Mouse (Mus musculus) layer of hippocampus, postnatal 25 days (tissue): ENCODE measurements at regions not wholly inside any gene's neighbourhood (a gene's known extent, or its start where the extent isn't known, plus 50 kb on each side); places are given as distances from the start of the nearest gene placed in this dataset.
A peak's percentile ranks its signal among the peaks of the same experiment; 100 is the strongest.

ENCODE experiments used
- DNase-seq, 2 experiments: peaks; one replicate each; pipeline ENCODE4 v3.0.0; 2022; ENCODE audit warnings: mixed read lengths in 2 of 2, low spot score in 1 of 2; ENCODE audit errors: extremely low spot score in 1 of 2

DNA sequence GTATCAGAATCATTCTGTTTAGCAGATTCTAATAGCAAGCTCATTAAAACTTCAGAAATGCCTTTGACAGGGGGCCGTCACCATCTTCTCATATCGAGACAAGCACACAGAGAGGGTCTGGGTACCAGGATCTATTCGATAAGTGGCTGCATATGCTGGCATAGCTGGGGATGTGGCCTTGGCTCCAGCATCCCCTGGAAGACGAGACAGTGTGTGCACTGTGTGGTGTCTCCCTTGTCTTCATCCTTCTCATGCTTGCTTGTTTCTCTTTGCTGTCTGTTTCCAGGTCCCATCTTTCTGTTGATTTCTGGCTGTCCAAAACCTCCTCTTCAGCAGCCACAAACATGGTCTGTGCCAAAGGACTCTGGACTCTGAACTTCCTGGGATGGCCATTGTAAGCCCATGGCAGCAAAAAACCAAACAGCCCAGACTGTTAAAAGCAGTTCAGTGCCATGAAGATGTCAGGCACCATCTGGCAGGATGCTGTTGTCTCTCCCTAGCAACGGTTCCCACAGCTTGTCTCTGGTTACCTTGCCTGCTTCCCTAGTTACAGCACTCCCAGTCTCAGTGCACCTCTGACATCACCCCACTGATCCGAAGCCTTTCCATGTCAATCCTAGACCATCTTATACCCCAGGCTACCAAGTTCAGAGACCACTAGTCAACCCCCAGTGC is 56.5 kb downstream of the Kctd12 start:
- DNase-seq, result peak in 1 of 2 experiments; percentile 24

DNA sequence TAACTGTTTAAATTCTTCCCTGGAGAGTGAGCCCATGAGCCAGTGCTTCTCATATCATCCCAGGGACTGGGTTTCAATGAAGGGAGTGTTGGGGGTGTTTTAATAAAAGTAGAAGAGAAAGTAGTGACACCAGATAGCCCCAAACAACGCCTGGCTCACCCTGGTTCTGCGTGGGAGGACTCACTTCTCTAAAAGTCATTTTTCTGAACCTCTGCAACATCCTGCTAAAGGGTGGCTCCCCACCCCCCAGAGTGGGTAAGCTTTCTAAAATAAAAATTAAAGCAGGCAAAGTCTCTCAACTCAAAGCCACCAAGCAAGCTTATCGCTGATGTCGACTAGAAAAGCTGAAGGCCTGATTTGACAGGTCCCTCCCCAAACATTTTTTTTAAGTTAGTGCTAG is 57.8 kb downstream of the Kctd12 start:
- no peak for DNase-seq

DNA sequence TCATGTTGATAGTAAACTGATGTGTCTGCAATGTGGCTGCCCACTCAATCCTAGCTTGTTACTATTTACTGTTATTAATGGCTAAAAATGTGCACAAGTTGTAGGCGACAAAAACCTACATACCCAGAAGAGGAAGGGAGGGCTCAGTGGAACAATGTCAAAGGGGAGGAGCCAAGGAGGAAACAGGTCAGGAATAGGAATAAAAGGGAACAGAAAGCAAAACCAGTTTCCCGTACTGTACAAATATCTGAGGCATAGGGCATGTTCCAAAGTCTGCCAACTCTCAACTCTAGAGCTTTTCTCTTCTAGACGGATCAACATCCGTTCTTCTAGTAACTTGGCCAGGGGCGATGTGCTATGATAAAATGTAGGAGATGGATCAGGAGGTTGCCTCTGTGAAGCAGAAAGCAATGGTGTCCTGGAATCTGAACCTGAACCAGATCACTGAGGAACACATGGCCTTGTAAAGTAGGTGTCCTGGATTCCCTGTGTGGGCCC is 59.9 kb downstream of the Kctd12 start:
- DNase-seq, result no peak

DNA sequence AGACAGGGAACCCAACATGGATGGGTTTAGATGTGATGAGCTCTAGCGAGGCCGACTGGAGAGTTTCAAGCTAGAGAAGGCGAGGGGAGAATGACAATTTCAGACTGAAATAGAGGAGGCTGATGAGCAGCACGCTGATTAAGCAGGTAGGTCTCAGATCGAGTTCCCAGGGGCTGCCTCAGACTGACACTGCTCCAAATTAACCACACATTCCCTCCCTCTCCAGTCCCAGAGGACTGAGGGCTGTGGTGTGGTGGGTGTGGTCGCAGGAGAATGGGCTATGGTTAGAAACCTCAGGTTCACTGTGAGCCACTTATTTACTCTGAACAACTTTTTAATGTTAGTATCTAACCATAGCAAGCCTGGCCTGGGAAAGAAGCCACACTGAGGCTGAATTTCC is 62.0 kb downstream of the Kctd12 start:
- no peak for DNase-seq

DNA sequence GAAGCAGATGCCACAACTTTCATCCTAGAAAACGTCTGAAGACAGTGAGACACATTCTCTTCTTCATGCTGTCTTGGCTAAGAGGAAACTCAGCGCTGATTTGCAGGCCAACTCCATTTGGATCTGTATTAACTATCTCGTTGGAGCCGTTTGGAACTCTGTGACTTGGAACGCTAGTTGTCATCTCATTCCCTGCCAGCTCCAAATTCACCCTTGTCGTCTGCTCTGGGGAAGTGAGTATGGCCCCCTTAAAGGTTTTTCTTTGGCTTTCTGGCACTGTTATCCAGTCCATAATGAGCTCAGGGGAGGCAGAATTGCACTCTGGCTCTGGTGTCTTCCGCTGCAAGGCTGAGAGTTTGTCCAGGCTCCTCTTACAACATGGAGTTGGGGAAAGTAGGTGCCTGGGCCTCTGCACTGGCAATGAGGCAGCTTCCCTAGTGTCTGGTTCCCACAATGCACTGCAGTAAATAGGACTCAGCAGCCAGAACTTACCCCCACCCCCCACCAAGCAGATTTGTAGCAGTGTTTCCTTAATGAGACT is 63.1 kb downstream of the Kctd12 start:
- no peak for DNase-seq

DNA sequence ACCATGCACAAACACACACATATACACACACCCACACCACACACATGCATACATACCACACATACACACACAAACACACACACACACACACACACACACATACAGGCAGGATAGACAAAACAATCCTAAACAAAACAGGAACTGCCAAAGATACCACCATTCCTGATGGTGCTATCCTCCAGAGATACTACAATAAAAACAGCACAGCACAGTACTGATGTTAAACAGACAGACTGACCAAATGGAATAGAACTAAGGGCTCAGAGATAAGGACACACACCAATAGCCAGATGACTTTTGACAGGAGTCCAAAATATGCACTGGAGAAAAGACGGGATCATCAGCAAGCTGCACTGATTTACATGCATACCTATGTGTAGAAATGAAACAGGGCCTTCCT is 64.5 kb downstream of the Kctd12 start:
- no peak for DNase-seq

DNA sequence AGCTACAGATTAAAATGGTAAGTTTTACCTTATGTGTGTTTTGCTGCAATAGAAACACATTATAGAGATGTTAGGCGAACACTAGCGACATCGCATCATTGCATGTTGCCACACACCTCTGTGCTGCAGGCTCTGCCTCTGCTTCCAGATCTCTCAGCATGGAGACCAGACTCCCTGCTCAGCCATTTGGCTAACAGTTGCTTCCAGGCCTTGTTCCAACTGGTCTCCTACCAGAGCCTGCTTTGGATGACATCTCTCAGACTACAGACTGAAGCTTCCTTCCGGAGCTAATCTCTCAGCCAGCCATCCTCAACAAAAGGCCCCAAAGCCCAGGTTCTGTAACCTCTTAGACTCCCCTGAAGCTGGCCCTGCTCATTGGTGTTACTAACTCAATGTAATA is 66.5 kb downstream of the Kctd12 start:
- peak in 1 of 2 experiments; percentile 8 for DNase-seq

DNA sequence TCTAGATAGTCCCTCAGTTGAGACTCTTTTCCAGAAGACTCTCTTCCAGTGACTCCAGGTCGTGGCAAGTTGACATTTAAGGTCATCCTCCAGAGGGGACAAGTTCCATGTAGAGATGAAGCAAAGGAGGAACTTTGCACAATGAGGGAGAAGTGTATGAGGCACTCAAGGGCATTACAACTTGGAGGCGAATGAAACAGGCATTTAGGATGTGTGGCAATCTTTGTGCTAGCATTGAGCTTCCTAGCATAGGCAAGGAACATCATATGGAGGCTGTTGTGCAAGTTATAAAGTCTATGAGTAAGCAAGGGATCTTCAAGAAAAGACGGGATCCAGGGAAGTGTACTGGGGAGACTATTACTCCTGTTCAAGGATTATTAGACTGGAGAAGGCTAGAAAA is 70.9 kb downstream of the Kctd12 start:
- no peak for DNase-seq

DNA sequence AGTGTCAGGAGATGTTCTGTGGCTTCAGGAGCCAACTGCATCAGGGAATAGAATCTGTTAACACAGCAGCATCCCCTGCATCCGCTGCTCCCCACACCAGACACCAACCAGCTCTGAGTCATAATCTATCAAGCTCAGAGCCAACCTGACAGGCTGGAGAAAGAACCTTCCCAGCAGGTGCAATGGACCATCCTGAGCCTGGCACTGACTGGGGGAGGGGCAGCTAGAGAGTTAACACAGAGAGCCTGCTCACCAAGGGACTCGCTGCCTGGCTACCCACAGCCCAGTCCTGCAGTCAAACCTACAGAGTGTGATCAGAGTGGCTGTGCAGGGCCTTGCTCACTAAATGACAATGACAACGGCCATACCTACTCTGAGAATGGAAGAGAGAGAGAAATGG is 73.4 kb downstream of the Kctd12 start:
- no peak for DNase-seq

DNA sequence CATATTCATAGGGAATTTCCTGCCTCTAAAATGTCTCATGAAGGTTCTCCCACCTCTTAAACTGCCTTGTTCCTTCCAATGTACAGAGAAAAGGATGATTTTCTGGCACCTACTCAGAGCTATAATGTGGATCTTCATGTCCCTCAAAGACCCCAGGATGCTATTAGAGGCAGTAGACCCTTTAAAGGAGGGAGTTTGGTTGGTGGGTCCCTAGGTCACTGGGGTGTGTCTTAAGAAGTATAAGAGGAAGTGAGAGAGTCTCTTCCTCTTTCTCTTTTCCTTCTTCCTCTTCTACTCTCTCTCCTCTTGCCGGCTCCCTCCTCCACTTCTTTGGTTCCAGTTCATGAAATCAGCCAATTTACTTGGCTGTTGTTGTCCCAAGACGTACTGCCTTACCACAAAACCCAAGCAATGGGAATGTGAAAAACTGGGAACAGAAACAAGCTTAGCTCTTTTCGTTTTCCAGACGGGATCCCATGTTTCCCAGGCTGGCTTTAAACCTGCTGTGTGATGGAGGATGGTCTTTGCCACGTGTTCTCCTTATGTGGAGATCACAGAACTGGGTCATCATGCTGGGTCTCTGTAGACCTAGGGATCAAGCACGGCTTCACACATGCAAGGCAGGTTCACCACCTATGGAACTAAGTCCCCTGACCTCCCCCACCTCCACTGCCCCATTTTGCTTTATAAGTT is 74.9 kb downstream of the Kctd12 start:
- DNase-seq, result no peak

DNA sequence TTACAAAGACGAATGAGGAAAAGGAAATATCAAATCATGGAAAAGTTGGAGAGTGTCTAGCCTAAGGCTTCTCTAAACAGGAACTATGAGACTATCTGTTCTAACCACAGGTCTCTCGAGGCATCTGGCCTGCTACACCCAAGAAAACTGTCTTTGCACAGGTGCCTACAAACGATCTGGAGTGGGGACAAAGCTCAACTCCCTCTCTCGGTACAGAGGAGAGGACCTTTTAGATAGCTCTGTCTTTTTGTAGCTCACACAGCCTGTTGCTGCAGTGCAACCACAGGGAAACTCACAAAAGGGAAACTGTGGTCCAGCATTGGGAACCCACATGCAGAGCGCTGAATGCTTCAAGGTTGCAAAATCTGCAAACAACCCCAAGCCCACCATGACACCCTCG is 75.6 kb downstream of the Kctd12 start:
- no peak for DNase-seq

DNA sequence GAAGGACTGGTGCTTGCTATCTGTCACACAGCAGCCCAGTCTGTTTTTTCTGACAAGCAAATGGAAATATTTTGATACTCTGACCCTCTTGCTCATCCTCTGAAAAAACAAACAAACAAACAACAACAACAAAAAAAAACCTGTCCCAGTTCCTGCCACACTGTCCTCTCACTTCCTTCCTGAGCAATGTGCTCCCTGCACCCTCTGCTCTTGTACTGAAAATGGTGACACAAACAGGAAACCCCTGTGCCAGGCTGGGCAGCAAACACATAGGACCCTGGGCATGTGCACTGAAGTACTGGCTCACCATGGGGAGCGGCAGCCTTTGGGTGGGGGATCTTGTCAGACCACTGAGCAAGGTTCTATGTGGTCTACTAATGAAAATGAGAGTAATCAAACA is 76.2 kb downstream of the Kctd12 start:
- no peak for DNase-seq

DNA sequence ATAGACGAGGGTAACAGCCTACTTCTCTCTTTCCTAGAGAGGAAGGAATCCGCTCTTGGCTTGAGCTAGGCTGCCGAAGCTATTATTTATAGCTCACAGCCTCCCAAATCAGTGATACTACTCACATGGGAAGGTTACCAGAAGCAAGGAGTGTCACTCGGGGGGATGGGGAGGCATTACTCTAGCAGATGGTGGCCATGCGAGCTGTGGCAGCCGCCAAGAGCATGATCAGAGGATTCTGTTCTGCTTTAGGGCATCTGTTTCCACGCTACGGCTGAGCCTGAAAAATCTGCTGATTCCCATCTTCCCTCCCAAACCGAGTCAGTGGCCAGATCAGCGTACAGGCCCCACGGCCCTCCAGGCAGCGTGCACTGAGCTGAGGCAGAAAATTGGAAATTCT is 79.5 kb downstream of the Kctd12 start:
- DNase-seq, result peak; percentile 43 to 51

DNA sequence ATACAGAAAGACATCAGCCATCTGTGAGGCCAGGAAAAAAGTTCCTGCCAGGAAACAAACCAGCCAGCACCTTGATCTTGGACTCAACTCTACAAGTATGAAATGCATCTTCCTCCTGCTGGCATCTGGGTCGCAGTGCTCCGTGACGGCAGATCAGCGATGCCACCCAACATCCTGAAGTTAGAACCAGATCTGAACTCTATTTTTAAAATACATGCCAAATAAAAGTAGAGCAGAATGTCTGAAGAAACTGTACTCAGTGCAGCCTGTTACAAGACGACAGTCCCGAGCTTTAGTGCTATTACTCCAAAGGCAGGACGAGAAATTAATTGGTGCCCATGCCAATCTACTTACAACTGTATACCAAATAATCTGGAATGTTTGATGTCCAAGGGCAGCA is 80.2 kb downstream of the Kctd12 start:
- no peak for DNase-seq

DNA sequence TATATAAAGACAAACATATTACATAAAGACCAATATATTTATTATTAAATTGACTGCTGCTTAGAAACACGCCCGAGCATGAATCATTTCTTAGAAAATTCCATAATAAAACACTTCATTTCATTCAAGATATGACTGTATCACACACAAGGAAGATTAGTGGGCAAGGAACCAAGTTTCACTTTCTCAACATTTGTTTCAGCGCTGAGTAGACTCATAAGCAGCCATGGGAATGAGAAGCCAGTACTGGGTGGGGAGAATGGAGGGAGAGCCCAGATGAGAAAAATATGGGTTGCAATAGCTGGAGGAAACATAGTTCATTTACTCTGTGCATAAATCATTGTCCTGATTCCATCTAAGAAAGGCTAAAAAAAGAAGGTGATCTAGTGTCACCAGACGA is 84.0 kb downstream of the Kctd12 start:
- no peak for DNase-seq

DNA sequence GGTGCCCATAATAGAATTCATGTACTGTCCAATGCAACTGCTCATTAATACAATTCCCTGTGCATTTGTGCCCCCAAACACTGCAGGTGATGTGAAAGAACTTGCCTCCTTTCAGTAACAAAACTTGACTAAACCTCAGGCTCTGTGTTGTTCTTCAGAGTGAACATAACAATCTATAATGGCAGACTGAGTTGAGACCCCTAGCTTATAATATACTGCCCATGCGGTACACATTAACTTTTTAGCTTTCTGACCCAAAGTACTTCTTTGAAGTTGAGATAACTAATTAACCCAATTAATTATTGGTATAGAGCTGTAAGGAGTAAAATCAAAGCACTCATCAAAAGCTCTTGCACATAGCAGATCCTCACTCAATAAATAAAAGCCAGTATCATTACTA is 85.4 kb downstream of the Kctd12 start:
- DNase-seq, result no peak

DNA sequence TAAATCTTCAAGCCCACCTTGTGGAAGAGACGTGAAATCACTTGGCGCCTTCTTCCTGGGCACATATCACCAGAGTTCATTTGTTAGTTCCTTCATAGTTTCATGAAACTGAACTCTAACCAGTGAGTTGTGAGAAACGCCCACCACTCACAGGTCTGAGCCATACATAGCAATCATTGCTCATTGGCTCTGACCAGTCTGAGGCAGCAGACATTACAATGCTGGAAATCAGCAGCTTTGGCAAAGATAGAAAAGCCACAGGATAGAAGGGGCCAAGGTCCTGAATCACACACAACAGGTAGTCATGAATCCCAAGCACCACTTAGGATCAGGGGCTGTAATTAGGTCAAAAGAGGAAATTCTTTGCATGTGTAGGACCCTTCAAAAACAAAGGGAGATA is 85.9 kb downstream of the Kctd12 start:
- no peak for DNase-seq

DNA sequence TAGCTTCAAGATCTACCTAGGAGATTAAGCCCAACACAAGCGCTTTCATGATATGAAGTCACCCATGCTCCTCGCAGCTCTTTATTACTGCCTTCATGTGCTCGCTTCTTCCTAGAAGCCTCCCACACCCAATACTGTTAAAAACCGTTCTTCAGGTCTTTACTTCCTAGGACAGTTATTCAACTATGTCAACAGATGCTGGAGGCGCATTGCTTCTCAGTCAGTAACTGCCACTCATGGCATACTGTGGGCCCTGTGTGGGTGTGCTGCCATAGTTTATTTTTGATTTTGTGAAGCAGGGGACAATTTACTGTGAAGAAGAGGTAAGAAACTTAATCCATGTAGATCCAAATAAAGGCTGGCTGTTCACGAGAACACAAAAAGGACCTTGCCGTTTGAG is 89.2 kb downstream of the Kctd12 start:
- no peak for DNase-seq

DNA sequence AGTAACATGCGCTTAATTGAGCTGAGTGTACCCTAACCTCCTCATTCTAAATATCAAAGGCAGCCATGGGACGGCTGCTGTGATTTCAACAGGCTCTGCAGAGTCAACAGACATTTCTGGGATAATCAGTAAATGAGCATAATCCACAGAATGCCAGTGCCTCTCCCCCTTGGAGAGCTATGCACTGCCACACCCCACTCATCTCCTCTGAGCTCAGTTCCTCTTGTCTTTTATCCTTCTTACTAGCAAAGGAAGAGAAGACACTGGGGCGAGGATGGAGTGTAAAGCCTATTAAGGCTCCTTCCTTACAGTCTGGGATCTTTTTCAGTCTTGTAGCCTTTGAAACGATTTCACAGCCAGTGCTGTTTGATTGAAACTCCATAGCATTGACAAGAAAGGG is 90.9 kb downstream of the Kctd12 start:
- no peak for DNase-seq

DNA sequence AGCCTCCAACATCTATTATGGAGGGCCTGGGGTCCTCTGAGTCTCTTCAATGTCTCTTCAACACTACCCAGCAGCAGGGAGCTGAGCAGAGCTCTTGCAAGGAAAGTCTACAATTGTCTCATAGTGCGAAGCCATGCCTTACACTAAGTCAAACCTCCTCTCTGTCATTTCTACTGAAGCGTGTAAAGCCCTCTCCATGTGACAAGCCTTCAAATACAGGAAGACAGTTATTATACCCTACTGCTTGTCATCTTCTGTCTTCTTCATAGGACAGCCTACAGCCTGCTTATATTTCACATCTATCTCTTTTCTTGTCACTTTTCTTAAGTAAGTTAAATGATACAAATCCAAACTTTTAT is 97.2 kb downstream of the Kctd12 start:
- no peak for DNase-seq

DNA sequence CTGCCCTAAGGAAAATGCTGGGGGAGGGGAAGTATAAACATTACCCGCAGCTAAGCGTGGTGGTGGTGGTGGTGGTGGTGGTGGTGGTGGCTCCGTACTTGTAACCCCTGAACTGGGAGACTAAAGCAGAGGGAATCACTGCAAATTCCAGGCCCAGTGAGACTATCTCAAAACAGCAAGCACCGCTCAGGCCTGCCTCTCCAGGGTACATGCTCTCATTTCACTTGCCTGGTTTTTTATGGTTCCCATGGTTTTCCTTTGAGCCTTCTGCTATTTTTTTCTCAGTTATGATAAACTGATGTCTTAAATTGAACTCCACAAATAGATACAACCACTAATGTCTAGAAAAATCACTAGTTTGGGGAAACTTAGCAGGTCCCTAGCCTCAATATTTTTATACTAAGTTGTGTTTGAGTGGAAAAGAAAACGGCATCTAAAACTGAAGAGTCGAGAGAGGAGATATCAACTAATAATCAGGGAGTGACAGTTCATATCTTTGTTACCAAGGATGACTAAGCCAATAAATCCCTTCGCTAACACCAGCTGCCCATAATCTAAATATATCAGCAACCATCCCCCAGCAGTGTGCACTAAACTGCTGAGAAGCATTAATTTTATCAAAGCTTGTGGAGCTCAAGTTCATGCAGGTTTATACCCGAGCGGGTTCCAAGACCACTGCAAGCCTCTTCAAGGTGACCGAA is 97.7 kb downstream of the Kctd12 start:
- no peak for DNase-seq
